Mouse (Mus musculus): ENCODE measurements around the gene Plcl1. TPM values are rescaled to one million over a fixed set of nuclear protein-coding genes. Genes with fewer than 3 reads are reported as not detected.
"Not testable (repeated sequence)": the region's sequence is repeated elsewhere in the genome, so short reads cannot be mapped to it uniquely, and the experiment has no call there.

The Plcl1 gene
- polyA plus RNA-seq, 1 experiment = 5.5 TPM

GRCm38 (mm10) chr1:55488261-55488660, 82.5 kb downstream of the Plcl1 start:
- DNase-seq (ENCODE audit: low read depth) = no peak
- no peak for TF ChIP-seq POLR2A (IDR thresholded peaks at IDR 0.05; ENCODE audit: borderline replicate concordance, extremely low read depth, insufficient read depth, insufficient read length, poor library complexity, severe bottlenecking)
- no peak for TF ChIP-seq CTCF (IDR thresholded peaks at IDR 0.05; ENCODE audit: borderline replicate concordance, extremely low read depth, insufficient read depth, insufficient read length)

GRCm38 (mm10) chr1:55489355-55489754, 83.6 kb downstream of the Plcl1 start:
- DNase-seq (ENCODE audit: low read depth) = peak; percentile 94
- TF ChIP-seq POLR2A (IDR thresholded peaks at IDR 0.05; ENCODE audit: borderline replicate concordance, extremely low read depth, insufficient read depth, insufficient read length, poor library complexity, severe bottlenecking) (no peak), CTCF (IDR thresholded peaks at IDR 0.05; ENCODE audit: borderline replicate concordance, extremely low read depth, insufficient read depth, insufficient read length) (no peak)

DNA sequence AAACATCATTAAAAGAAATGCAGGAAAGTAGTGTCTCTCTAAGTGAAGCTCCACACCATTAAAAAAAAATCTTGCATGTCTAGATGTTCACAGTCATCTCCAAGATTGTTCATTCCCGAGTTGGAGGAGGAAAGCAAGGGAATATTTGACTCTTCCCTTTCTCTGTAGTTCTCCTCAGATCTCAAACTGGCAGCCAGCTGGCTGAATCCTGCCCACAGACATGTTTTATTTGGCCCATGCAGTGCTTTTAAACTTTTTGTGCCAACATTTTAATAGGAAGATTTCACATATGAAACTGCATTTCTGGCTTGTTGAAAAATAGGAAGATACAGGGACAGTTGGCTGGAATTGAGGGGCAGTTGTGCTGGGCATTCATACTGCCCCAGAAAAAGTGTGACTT, 94.2 kb downstream of the Plcl1 start:
- peak; percentile 67 for DNase-seq (ENCODE audit: low read depth)
- no peak for TF ChIP-seq CTCF (IDR thresholded peaks at IDR 0.05; ENCODE audit: borderline replicate concordance, extremely low read depth, insufficient read depth, insufficient read length)
- no peak for TF ChIP-seq POLR2A (IDR thresholded peaks at IDR 0.05; ENCODE audit: borderline replicate concordance, extremely low read depth, insufficient read depth, insufficient read length, poor library complexity, severe bottlenecking)

- TF ChIP-seq POLR2A (IDR thresholded peaks at IDR 0.05; ENCODE audit: borderline replicate concordance, extremely low read depth, insufficient read depth, insufficient read length, poor library complexity, severe bottlenecking) (no peak), CTCF (IDR thresholded peaks at IDR 0.05; ENCODE audit: borderline replicate concordance, extremely low read depth, insufficient read depth, insufficient read length) (no peak)
- peak; percentile 80 for DNase-seq (ENCODE audit: low read depth)
Observed at GRCm38 (mm10) chr1:55500981-55501682, 95.4 kb downstream of the Plcl1 start.

- DNase-seq (ENCODE audit: low read depth) = no peak
- TF ChIP-seq POLR2A (IDR thresholded peaks at IDR 0.05; ENCODE audit: borderline replicate concordance, extremely low read depth, insufficient read depth, insufficient read length, poor library complexity, severe bottlenecking) = no peak
- no peak for TF ChIP-seq CTCF (IDR thresholded peaks at IDR 0.05; ENCODE audit: borderline replicate concordance, extremely low read depth, insufficient read depth, insufficient read length)
Observed at GRCm38 (mm10) chr1:55505811-55506210, 100.1 kb downstream of the Plcl1 start.

- no peak for TF ChIP-seq POLR2A (IDR thresholded peaks at IDR 0.05; ENCODE audit: borderline replicate concordance, extremely low read depth, insufficient read depth, insufficient read length, poor library complexity, severe bottlenecking)
- no peak for TF ChIP-seq CTCF (IDR thresholded peaks at IDR 0.05; ENCODE audit: borderline replicate concordance, extremely low read depth, insufficient read depth, insufficient read length)
- no peak for DNase-seq (ENCODE audit: low read depth)
Observed at GRCm38 (mm10) chr1:55507061-55507460, 101.3 kb downstream of the Plcl1 start.

- TF ChIP-seq POLR2A (IDR thresholded peaks at IDR 0.05; ENCODE audit: borderline replicate concordance, extremely low read depth, insufficient read depth, insufficient read length, poor library complexity, severe bottlenecking) (no peak), CTCF (IDR thresholded peaks at IDR 0.05; ENCODE audit: borderline replicate concordance, extremely low read depth, insufficient read depth, insufficient read length) (no peak)
- DNase-seq (ENCODE audit: low read depth) = no peak
Observed at GRCm38 (mm10) chr1:55509587-55509986, 103.9 kb downstream of the Plcl1 start.

DNA sequence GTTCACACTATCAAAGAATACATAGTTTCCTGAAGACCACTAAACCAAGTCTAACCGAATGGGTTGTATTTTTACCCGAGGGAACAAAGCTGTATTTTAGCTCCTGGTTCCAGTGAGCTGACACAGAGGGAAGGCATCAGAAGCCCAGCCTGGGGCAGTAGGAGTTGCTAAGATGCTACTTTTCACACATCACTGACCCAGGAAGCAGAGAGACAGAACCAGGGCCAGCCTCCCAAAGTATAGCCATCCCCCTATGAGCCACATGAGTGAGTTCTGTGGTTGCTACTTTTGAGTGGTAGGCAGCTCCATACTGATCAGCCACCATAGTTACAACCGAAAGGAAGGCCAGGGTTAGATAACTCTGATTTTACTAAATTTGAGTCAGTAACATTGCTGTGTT, 106.4 kb downstream of the Plcl1 start:
- no peak for DNase-seq (ENCODE audit: low read depth)
- TF ChIP-seq CTCF (IDR thresholded peaks at IDR 0.05; ENCODE audit: borderline replicate concordance, extremely low read depth, insufficient read depth, insufficient read length) = no peak
- TF ChIP-seq POLR2A (IDR thresholded peaks at IDR 0.05; ENCODE audit: borderline replicate concordance, extremely low read depth, insufficient read depth, insufficient read length, poor library complexity, severe bottlenecking) = no peak

GRCm38 (mm10) chr1:55512799-55513198, 107.1 kb downstream of the Plcl1 start:
- DNase-seq (ENCODE audit: low read depth) = not testable (repeated sequence)

DNA sequence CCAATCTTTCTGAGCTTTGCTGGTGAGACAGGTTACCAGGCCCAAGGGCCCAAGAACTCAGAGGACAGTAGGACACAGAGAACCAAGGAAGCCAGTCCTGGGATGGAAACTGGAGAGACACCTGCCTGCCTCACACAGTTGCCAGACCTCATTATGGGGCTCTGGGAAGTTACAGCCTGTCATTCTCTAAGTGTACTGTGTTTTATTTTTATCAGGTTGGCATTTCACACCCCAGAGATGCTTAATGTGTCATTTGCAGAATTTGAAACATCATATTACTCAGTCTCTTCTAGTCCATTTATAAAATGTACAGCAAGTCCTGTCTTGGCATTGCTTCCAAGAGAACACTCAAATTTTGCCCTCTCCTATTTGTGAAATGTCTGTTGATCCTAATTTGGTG, 111.5 kb downstream of the Plcl1 start:
- DNase-seq (ENCODE audit: low read depth) = no peak
- no peak for TF ChIP-seq POLR2A (IDR thresholded peaks at IDR 0.05; ENCODE audit: borderline replicate concordance, extremely low read depth, insufficient read depth, insufficient read length, poor library complexity, severe bottlenecking)
- TF ChIP-seq CTCF (IDR thresholded peaks at IDR 0.05; ENCODE audit: borderline replicate concordance, extremely low read depth, insufficient read depth, insufficient read length) = no peak

GRCm38 (mm10) chr1:55523966-55524365, 118.2 kb downstream of the Plcl1 start:
- TF ChIP-seq CTCF (IDR thresholded peaks at IDR 0.05; ENCODE audit: borderline replicate concordance, extremely low read depth, insufficient read depth, insufficient read length) = no peak
- no peak for TF ChIP-seq POLR2A (IDR thresholded peaks at IDR 0.05; ENCODE audit: borderline replicate concordance, extremely low read depth, insufficient read depth, insufficient read length, poor library complexity, severe bottlenecking)
- no peak for DNase-seq (ENCODE audit: low read depth)

DNA sequence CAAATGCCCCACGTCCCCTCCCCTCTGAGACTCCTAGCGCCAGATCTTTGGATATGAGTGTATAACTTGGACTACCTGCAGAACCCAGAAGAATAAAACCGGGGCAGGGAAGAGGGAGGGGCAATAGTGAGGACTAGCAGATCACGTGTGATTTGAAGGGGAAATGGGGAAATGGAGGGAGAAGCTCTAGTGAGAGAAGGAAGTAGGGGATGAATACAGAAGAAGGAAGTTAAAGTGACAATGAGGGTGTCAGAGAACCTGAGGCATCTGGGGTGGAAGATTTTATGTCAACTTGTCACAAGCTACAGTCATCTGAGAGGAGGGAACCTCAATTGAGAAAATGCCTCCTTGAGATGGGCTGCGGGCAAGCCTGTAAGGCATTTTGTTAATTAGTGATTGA, 119.4 kb downstream of the Plcl1 start:
- TF ChIP-seq POLR2A (IDR thresholded peaks at IDR 0.05; ENCODE audit: borderline replicate concordance, extremely low read depth, insufficient read depth, insufficient read length, poor library complexity, severe bottlenecking) (no peak), CTCF (IDR thresholded peaks at IDR 0.05; ENCODE audit: borderline replicate concordance, extremely low read depth, insufficient read depth, insufficient read length) (no peak)
- no peak for DNase-seq (ENCODE audit: low read depth)

Measured in brain, embryonic 14.5 days (tissue).